Mouse (Mus musculus) embryonic facial prominence, embryonic 14.5 days (tissue): Measurements from ENCODE around the gene Dhx30. TPM values are rescaled to one million over a fixed set of nuclear protein-coding genes. Genes with fewer than 3 reads are reported as not detected.

Source experiments
- ATAC-seq: fragments of 200-750 bp; cut with Nextera tagmentation; 2 replicates; pipeline ENCODE4 v1.8.0; 2017; ENCODE audit warnings: low read depth, moderate number of reproducible peaks, moderate TSS enrichment
- DNase-seq: peaks from one replicate; pipeline ENCODE4 v3.0.0-alpha.2; 2015; ENCODE audit warnings: low spot score
- H3K27ac ChIP-seq: fragments of 300-500 bp; sonication (generic); replicated peaks from 2 replicates; pipeline ENCODE4 v1.5.1; 2014; ENCODE audit warnings: low read depth, mild to moderate bottlenecking, low read length, moderate library complexity
- H3K27me3 ChIP-seq: fragments of 300-500 bp; sonication (generic); replicated peaks from 2 replicates; pipeline ENCODE4 v1.6.1; 2014; ENCODE audit warnings: low read length; ENCODE audit not compliant: control insufficient read depth, insufficient read depth
- H3K36me3 ChIP-seq: fragments of 300-500 bp; sonication (generic); 2 replicates; pipeline ENCODE4 v1.6.1; 2014; ENCODE audit warnings: low read length, mixed read lengths; ENCODE audit not compliant: control insufficient read depth, insufficient read depth
- H3K4me1 ChIP-seq: fragments of 300-500 bp; sonication (generic); 2 replicates; pipeline ENCODE4 v1.6.1; 2014; ENCODE audit warnings: antibody characterized with exemption, low read length; ENCODE audit not compliant: control insufficient read depth, insufficient read depth
- H3K4me2 ChIP-seq: fragments of 300-500 bp; sonication (generic); 2 replicates; pipeline ENCODE4 v1.6.1; 2014; ENCODE audit warnings: low read depth, mild to moderate bottlenecking, low read length, moderate library complexity, mixed read lengths
- H3K4me3 ChIP-seq: fragments of 300-500 bp; sonication (generic); 2 replicates; pipeline ENCODE4 v1.5.1; 2014; ENCODE audit warnings: low read depth, mild to moderate bottlenecking, low read length
- H3K9ac ChIP-seq: fragments of 300-500 bp; sonication (generic); 2 replicates; pipeline ENCODE4 v1.6.1; 2014; ENCODE audit warnings: low read depth, mild to moderate bottlenecking, low read length, moderate library complexity, mixed read lengths
- H3K9me3 ChIP-seq: fragments of 300-500 bp; sonication (generic); 2 replicates; pipeline ENCODE4 v1.6.1; 2016; ENCODE audit warnings: low read length; ENCODE audit not compliant: control insufficient read depth
- WGBS: fragments of 180-500 bp; shearing (Covaris S2); extraction: QIAGEN DNeasy Blood & Tissue Kit; methylation state at CpG from one replicate; pipeline ENCODE4 v1.1.7; 2014; 5-methylcytosine and 5-hydroxymethylcytosine counted together
- polyA plus RNA-seq: library from polyadenylated mRNA; unstranded; fragments of >200 nt; fragmentation: Nextera tagmentation; extraction: Ambion mirVana; gene quantifications from 2 replicates; pipeline ENCODE4 v1.2.1, GENCODE M21; 2014

Gene Dhx30
- polyA plus RNA-seq, 1 experiment from 2014 or later = 110 TPM

DNA sequence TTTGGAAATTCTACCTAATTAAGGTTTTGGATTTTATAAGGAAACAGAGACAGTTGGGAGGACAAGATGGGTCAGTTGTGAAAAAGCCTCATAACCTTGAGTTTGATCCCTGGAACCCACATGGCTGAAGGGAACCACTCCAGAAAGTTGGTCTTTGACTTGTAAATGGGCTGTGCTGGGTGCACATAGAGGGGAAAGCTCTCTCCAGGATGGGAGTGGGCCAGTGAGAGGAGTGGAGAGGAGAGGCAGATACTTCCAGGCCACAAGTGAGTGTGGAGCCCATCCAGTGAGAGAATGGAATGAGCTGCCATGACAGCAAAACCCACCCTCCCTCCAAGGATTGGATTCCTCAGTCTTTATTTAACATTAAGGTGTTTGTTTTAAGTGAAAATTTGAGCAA, 66.4 kb downstream of the Dhx30 start:
- peaks cover 15% of the 10 kb centered on the region for H3K4me1 ChIP-seq
- no peaks in the 10 kb centered on the region for H3K36me3 ChIP-seq
- H3K4me2 ChIP-seq = no peak overlapping the region
- no peaks in the 10 kb centered on the region for H3K9me3 ChIP-seq
- H3K9ac ChIP-seq = no peak overlapping the region
- H3K27me3 ChIP-seq = no peaks in the 10 kb centered on the region
- no peak overlapping the region for H3K4me3 ChIP-seq
- H3K27ac ChIP-seq = no peak overlapping the region
- DNase-seq = no peak
- ATAC-seq = no peak

- Histone ChIP-seq H3K9ac (no peak overlapping the region), H3K27me3 (no peaks in the 10 kb centered on the region), H3K9me3 (no peaks in the 10 kb centered on the region), H3K4me1 (peaks cover 9% of the 10 kb centered on the region), H3K27ac (no peak overlapping the region), H3K4me2 (no peak overlapping the region), H3K36me3 (0 out of 2 replicates have a peak, but pooled peaks cover 3% of the 10 kb centered on the region), H3K4me3 (no peak overlapping the region)
- ATAC-seq (no peak), DNase-seq (peak; percentile 79)
- WGBS = 42% methylated on average over 3 of the region's 3 CpGs
Observed at GRCm38 (mm10) chr9:110047857-110048256, 69.8 kb downstream of the Dhx30 start.

DNA sequence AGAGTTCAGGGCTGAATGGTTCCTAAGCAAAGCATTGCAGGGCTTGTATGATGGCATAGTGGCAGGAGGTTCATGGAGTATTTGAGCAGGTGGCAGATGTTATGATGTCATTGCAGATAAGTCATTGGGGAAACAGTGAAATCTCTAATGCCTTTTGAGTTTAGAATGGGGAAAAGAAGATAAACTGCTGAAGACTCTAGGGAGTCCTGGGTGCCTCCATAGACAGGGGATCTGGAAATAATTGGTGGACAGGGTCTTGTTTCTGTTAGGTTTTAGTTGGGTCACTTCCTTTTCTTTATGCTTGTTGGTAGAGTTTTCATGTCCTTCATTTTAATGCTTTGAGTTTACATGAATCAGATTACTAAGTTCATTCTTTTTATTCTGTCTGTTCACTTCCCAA, 70.4 kb downstream of the Dhx30 start:
- Histone ChIP-seq H3K27ac (no peak overlapping the region), H3K36me3 (0 out of 2 replicates have a peak, but pooled peaks cover 3% of the 10 kb centered on the region), H3K4me2 (no peak overlapping the region), H3K9ac (no peak overlapping the region), H3K27me3 (no peaks in the 10 kb centered on the region), H3K9me3 (no peaks in the 10 kb centered on the region), H3K4me3 (no peak overlapping the region), H3K4me1 (peaks cover 4% of the 10 kb centered on the region)
- DNase-seq (no peak), ATAC-seq (no peak)

- H3K4me1 ChIP-seq = no peaks in the 10 kb centered on the region
- H3K36me3 ChIP-seq = 0 out of 2 replicates have a peak, but pooled peaks cover 3% of the 10 kb centered on the region
- no peak for ATAC-seq
- H3K4me3 ChIP-seq = no peak overlapping the region
- no peaks in the 10 kb centered on the region for H3K9me3 ChIP-seq
- no peak overlapping the region for H3K9ac ChIP-seq
- no peak overlapping the region for H3K4me2 ChIP-seq
- no peak overlapping the region for H3K27ac ChIP-seq
- DNase-seq = no peak
- H3K27me3 ChIP-seq = no peaks in the 10 kb centered on the region
Observed at GRCm38 (mm10) chr9:110045763-110046377, 71.8 kb downstream of the Dhx30 start.

DNA sequence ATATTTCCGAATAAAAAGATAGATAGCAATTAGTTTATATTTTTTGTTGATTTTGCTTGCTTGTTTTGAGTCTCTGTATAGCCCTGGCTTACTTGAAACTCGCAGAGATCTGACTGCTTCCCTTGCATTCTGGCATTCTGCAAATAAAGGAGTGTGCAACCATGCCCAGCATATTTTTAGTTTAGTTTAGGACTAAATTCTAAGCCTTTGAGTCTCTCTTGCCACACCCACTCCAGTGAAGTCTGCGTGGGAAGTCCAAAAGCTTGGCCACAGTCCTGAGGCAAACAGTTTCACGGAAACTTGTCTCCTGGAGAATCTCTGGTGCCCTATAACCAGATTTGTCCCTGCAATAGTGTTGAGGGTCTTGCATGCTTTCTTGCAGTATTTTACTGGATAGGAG, 73.3 kb downstream of the Dhx30 start:
- ATAC-seq (no peak), DNase-seq (no peak)
- Histone ChIP-seq H3K4me2 (no peak overlapping the region), H3K9ac (no peak overlapping the region), H3K4me3 (no peak overlapping the region), H3K27ac (no peak overlapping the region), H3K27me3 (no peaks in the 10 kb centered on the region), H3K4me1 (no peaks in the 10 kb centered on the region), H3K9me3 (no peaks in the 10 kb centered on the region), H3K36me3 (peaks cover 15% of the 10 kb centered on the region; the same call in 1 of the 2 replicates)
- WGBS = 89% methylated on average over 4 of the region's 4 CpGs

DNA sequence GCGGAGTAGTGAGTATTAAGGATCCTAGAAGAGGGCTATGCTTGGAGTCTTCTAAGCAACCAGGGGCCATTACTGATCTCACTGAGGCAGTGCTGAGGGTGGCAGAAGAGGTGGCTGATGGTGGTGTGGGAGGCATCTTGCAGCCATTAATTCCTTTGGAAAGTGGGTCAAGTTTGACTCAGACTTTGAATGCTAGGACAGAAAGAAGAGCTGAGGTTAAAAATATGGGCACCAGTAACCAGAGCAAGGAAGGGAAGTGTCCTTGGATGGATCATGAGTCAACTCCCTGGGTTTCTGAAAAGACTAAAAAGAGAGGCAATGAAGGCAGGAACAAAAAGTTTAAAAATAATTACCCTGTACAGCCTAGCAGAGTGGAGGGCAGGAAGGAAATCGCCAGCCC, 79.1 kb downstream of the Dhx30 start:
- ATAC-seq (no peak), DNase-seq (no peak)
- Histone ChIP-seq H3K27me3 (no peaks in the 10 kb centered on the region), H3K4me3 (no peak overlapping the region), H3K4me1 (no peaks in the 10 kb centered on the region), H3K9me3 (no peaks in the 10 kb centered on the region), H3K4me2 (no peak overlapping the region), H3K9ac (no peak overlapping the region), H3K36me3 (peaks cover 57% of the 10 kb centered on the region), H3K27ac (no peak overlapping the region)
- 96% methylated on average over 2 of the region's 2 CpGs for WGBS

DNA sequence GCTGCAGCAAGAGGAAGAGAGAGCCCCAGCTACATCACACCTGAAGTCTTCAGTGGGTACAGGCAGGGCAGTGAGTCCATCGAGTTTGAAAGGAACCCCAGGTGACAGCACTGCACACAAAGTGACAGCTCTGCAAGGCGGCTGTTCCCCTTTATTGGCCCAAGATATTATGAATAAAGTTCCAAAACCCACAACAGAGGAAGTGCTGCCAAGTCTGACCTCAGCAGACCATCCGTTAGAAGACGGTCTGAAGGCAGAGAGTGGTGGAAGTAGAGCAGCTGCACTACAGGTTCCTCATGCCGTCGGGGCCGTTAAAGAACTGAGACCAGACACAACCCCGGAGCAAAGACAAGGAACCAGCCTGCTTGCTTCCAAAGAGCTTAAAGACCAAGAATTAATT, 79.7 kb downstream of the Dhx30 start:
- Histone ChIP-seq H3K9ac (no peak overlapping the region), H3K27ac (no peak overlapping the region), H3K9me3 (no peaks in the 10 kb centered on the region), H3K36me3 (peaks cover 57% of the 10 kb centered on the region), H3K4me3 (no peak overlapping the region), H3K27me3 (no peaks in the 10 kb centered on the region), H3K4me2 (no peak overlapping the region), H3K4me1 (no peaks in the 10 kb centered on the region)
- 85% methylated on average over 8 of the region's 8 CpGs for WGBS
- ATAC-seq = no peak
- no peak for DNase-seq

- Histone ChIP-seq H3K4me3 (no peak overlapping the region), H3K36me3 (peaks cover 67% of the 10 kb centered on the region), H3K27ac (no peak overlapping the region), H3K4me1 (no peaks in the 10 kb centered on the region), H3K9ac (no peak overlapping the region), H3K27me3 (no peaks in the 10 kb centered on the region), H3K4me2 (no peak overlapping the region), H3K9me3 (no peaks in the 10 kb centered on the region)
- WGBS = 76% methylated on average over 4 of the region's 4 CpGs
- ATAC-seq (no peak), DNase-seq (no peak)
Observed at GRCm38 (mm10) chr9:110035091-110035490, 82.5 kb downstream of the Dhx30 start.
